Mouse (Mus musculus) ES-E14 (cell line): ENCODE data around the gene Dnajc4.

Experiments used
- CHD2 ChIP-seq: IDR thresholded peaks from 2 replicates; pipeline ENCODE4 v1.6.1; 2014; ENCODE audit warnings: mild to moderate bottlenecking, low read depth, low read length, inconsistent platforms
- HCFC1 ChIP-seq: IDR thresholded peaks from 2 replicates; pipeline ENCODE4 v1.6.1; 2012; ENCODE audit warnings: low read length, inconsistent platforms, borderline replicate concordance; ENCODE audit not compliant: insufficient read depth
- ZNF384 ChIP-seq: IDR thresholded peaks from 2 replicates; pipeline ENCODE4 v1.6.1; 2012; ENCODE audit warnings: low read depth, low read length, inconsistent platforms

- TF ChIP-seq HCFC1 (no peak), CHD2 (no peak), ZNF384 (no peak)
Measured at GRCm38 (mm10) chr19:6985300-6985699, 7.1 kb downstream of the Dnajc4 start.
